Mouse (Mus musculus) ES-Bruce4 (cell line): Measurements from ENCODE around the gene Satb1.

Experiments used
- CTCF ChIP-seq: IDR thresholded peaks from one replicate; pipeline ENCODE4 v1.8.1; 2011; ENCODE audit warnings: low read depth, low read length
- POLR2A ChIP-seq: IDR thresholded peaks from one replicate; pipeline ENCODE4 v1.8.1; 2011; ENCODE audit warnings: low read length; ENCODE audit not compliant: insufficient read depth

DNA sequence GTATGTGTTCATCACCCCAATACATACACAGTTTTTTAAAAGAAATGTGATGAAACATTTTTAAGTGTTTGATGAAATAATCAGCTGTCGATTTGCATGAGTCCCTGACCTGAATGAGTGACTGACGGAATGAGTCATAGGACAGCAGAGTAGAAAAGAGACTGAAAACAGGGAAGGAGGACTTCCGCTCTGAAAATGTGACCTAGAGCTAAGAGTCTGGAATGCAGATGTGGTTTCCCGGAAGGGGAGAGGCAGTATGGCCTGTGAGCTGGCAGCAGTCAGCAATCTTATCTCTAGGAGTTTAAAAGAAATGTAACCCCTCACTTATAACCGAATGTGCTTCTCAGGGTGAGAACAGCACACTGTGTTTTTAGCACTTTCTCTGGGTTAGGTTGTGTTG is 20.9 kb upstream of the Satb1 start:
- TF ChIP-seq CTCF (no peak), POLR2A (no peak)
